1 mouse cellular context compared by ENCODE assay signal in the genomic region with DNA sequence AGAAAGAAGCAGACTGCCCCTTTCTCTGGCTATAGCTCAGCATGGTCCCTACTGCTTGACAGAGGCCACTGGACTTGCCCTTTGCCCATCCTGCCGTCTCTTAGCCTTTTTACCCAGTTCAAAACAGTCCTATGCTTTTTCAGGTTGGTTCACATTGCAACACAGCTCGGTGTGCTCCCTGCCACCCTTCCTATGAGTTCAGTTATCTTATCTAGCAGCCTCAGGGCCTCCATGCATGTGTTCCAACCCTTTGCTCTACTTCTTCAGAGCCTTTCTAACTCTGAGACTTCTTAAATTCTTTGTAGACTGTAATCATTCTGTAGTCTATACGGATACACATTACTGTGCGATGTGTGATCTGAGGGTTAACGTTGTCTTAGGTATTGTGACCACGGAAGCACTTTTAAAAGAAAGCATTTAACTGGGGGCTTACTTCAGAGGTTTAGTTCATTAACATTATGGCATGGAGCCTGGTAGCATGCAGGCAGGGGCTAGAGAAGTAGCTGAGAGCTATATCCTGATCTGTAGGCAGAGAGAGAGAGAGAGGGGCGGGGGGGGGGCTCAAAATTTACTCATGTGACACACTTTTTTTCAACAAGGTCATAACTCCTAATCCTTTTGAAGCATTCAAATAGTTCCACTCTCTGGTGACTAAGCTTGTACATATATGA.
A peak's percentile ranks its signal among the peaks of the same experiment; 100 is the strongest.
TF ChIP-seq lines count a peak whose summit lies in the region.

No protein-coding gene starts in this region.

TF ChIP-seq in MEL, 35 proteins besides CTCF, POLR2A, EP300 and RAD21 (continued from another document):
- TF ChIP-seq ZNF384 (IDR thresholded peaks at IDR 0.05; ENCODE audit: low read depth, low read length): no peak
- TF ChIP-seq TCF12 (IDR thresholded peaks at IDR 0.05; ENCODE audit: low read depth, low read length): peak; percentile 83
- TF ChIP-seq NRF1 (IDR thresholded peaks at IDR 0.05; ENCODE audit: insufficient read depth, low read depth, low read length, poor library complexity, severe bottlenecking): no peak
- no peak for TF ChIP-seq ELF1 (IDR thresholded peaks at IDR 0.05; ENCODE audit: low read depth, low read length)
- peak; percentile 82 for TF ChIP-seq MYC (IDR thresholded peaks at IDR 0.05; ENCODE audit: low read depth, low read length)
- TF ChIP-seq POLR2AphosphoS5 (IDR thresholded peaks at IDR 0.05; ENCODE audit: borderline replicate concordance, low read depth, low read length): no peak
- no peak for TF ChIP-seq USF1 (IDR thresholded peaks at IDR 0.05; ENCODE audit: low read depth, low read length)
- TF ChIP-seq ETS1 (IDR thresholded peaks at IDR 0.05; ENCODE audit: low read depth, low read length): peak; percentile 71; the same call in 1 of the 2 replicates
- TF ChIP-seq ZMIZ1 (IDR thresholded peaks at IDR 0.05; ENCODE audit: low read depth, low read length): no peak
- TF ChIP-seq MYB (IDR thresholded peaks at IDR 0.05; ENCODE audit: low read depth, low read length): peak; percentile 50; the same call in 1 of the 2 replicates
- no peak for TF ChIP-seq MAFK (IDR thresholded peaks at IDR 0.05; ENCODE audit: borderline replicate concordance, low read depth, low read length)
- TF ChIP-seq RCOR1 (IDR thresholded peaks at IDR 0.05; ENCODE audit: low read depth, low read length): peak; percentile 81
- TF ChIP-seq JUND (IDR thresholded peaks at IDR 0.05; ENCODE audit: low read depth, low read length): no peak
- peak; percentile 57; the same call in 1 of the 2 replicates for TF ChIP-seq BHLHE40 (IDR thresholded peaks at IDR 0.05; ENCODE audit: borderline replicate concordance, low read depth, low read length)
- TF ChIP-seq UBTF (IDR thresholded peaks at IDR 0.05; ENCODE audit: borderline replicate concordance, insufficient read depth, low read depth, low read length): no peak
- TF ChIP-seq TAL1 (IDR thresholded peaks at IDR 0.05; ENCODE audit: low read length): peak; percentile 79
- TF ChIP-seq E2F4 (IDR thresholded peaks at IDR 0.05; ENCODE audit: borderline replicate concordance, low read depth, low read length): no peak
- 0 out of 2 replicates have a peak, but pooled peaks have one; percentile 8 for TF ChIP-seq TBP (IDR thresholded peaks at IDR 0.05; ENCODE audit: low read depth, low read length)
- no peak for TF ChIP-seq MEF2A (IDR thresholded peaks at IDR 0.05; ENCODE audit: extremely low read depth, insufficient replicate concordance, low read depth, low read length, poor library complexity, severe bottlenecking)
- no peak for TF ChIP-seq HCFC1 (IDR thresholded peaks at IDR 0.05; ENCODE audit: low read depth, low read length)
- TF ChIP-seq CHD1 (IDR thresholded peaks at IDR 0.05; ENCODE audit: low read depth, low read length): no peak
- peak; percentile 71; the same call in 1 of the 2 replicates for TF ChIP-seq SIN3A (IDR thresholded peaks at IDR 0.05; ENCODE audit: low read length)
- TF ChIP-seq SMC3 (IDR thresholded peaks at IDR 0.05; ENCODE audit: low read depth, low read length): no peak
- no peak for TF ChIP-seq USF2 (IDR thresholded peaks at IDR 0.05; ENCODE audit: borderline replicate concordance in 1 of 2, insufficient read depth in 1 of 2, low read depth in 1 of 2, low read length in 2 of 2)
- TF ChIP-seq MAZ (IDR thresholded peaks at IDR 0.05; ENCODE audit: low read depth, low read length): no peak
- no peak for TF ChIP-seq ZKSCAN1 (IDR thresholded peaks at IDR 0.05; ENCODE audit: low read depth, low read length)
- TF ChIP-seq GATA1 (IDR thresholded peaks at IDR 0.05; ENCODE audit: low read depth, low read length): peak; percentile 92
TF ChIP-seq in MEL: peak in this region for 12.
